Mouse (Mus musculus) ovary, postnatal 36 days (tissue): ENCODE data around the gene Nat8f7.
"Not testable (repeated sequence)": the region's sequence is repeated elsewhere in the genome, so short reads cannot be mapped to it uniquely, and the experiment has no call there.

Experiments used
- DNase-seq: peaks from one replicate; pipeline ENCODE4 v3.0.0; 2022; ENCODE audit warnings: low spot score, mixed read lengths

Nat8f7 gene

GRCm38 (mm10) chr6:85713105-85713504 is at the start of gene Nat8f7:
Nat8f7 (minus strand) TSS chr6:85713205.
- not testable (repeated sequence) for DNase-seq

- DNase-seq, result not testable (repeated sequence)
Measured at GRCm38 (mm10) chr6:85762678-85763077, 49.7 kb upstream of the Nat8f7 start.

- DNase-seq, result peak; percentile 6
Measured at GRCm38 (mm10) chr6:85755705-85756249, 42.8 kb upstream of the Nat8f7 start.

- DNase-seq, result not testable (repeated sequence)
Measured at GRCm38 (mm10) chr6:85709607-85710006, 3.4 kb downstream of the Nat8f7 start.

GRCm38 (mm10) chr6:85709206-85709605 is 3.8 kb downstream of the Nat8f7 start:
- DNase-seq, result not testable (repeated sequence)

- peak; percentile 20 for DNase-seq
Measured at GRCm38 (mm10) chr6:85701943-85702342, 11.1 kb downstream of the Nat8f7 start.
